In the genomic region with DNA sequence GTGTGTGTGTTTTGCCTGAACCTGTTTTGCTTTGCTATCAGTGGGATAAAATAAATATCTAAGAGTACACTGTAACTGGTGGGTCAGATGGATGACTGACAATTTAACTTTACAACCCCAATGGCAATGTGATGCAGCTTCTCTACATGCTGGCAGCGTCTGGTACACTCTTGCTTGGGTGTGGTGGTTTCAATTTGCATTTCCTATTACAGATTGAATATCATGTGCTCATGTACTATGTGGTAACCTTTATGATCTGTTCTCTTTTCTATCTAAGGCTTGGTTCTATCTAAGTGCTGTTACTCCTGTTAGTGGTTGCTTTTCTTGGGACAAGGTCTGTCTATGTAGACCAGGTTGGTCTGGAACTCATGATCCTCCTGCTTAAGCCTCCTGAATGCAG, we compare ENCODE assay signal across 25 mouse cellular contexts.
A peak's percentile ranks its signal among the peaks of the same experiment; 100 is the strongest.
DNase-seq lines count a peak whose midpoint lies in the region; ATAC-seq and TF ChIP-seq lines count a peak whose summit lies in the region.
"Had no signal": no experiment of that assay in that cellular context is flagged by ENCODE, and none has a peak within 500 bp of the region (broad histone marks: within the 10 kb centered on the region; RNA-seq: fewer than 3 reads in every experiment).

No protein-coding gene starts in this region.

- no peak overlapping the region for H3K4me2 ChIP-seq in intestine, postnatal 0 days (replicated peaks; ENCODE audit: low read depth)
- H3K4me2 ChIP-seq in intestine, embryonic 15.5 days (replicated peaks), result no peak overlapping the region
- H3K4me2 ChIP-seq: embryonic facial prominence, embryonic 13.5 days; embryonic facial prominence, embryonic 15.5 days; forebrain, embryonic 12.5 days had no signal

- H3K27me3 ChIP-seq in intestine, postnatal 0 days (replicated peaks; ENCODE audit: control insufficient read depth, insufficient read depth, low read length), result no peaks in the 10 kb centered on the region
- H3K27me3 ChIP-seq in intestine, embryonic 15.5 days (replicated peaks), result no peaks in the 10 kb centered on the region
- H3K27me3 ChIP-seq: CH12.LX; embryonic facial prominence, embryonic 13.5 days; embryonic facial prominence, embryonic 15.5 days; forebrain, embryonic 12.5 days; Patski had no signal

- H3K9me3 ChIP-seq in intestine, postnatal 0 days (ENCODE audit: control insufficient read depth), result no peaks in the 10 kb centered on the region
- H3K9me3 ChIP-seq in intestine, embryonic 15.5 days, result no peaks in the 10 kb centered on the region
- H3K9me3 ChIP-seq: embryonic facial prominence, embryonic 13.5 days; embryonic facial prominence, embryonic 15.5 days; forebrain, embryonic 10.5 days; forebrain, embryonic 12.5 days; G1E had no signal

- no peak overlapping the region for H3K27ac ChIP-seq in intestine, postnatal 0 days (ENCODE audit: low read depth, low read length)
- no peak overlapping the region for H3K27ac ChIP-seq in intestine, embryonic 15.5 days
- H3K27ac ChIP-seq: embryonic facial prominence, embryonic 13.5 days; embryonic facial prominence, embryonic 15.5 days; forebrain, embryonic 10.5 days; forebrain, embryonic 12.5 days had no signal

- no peaks in the 10 kb centered on the region for H3K4me1 ChIP-seq in intestine, postnatal 0 days (replicated peaks; ENCODE audit: control insufficient read depth, insufficient read depth, low read length)
- no peaks in the 10 kb centered on the region for H3K4me1 ChIP-seq in intestine, embryonic 15.5 days (replicated peaks)
- H3K4me1 ChIP-seq: embryonic facial prominence, embryonic 13.5 days; embryonic facial prominence, embryonic 15.5 days; forebrain, embryonic 10.5 days; forebrain, embryonic 12.5 days had no signal

- H3K9ac ChIP-seq in intestine, postnatal 0 days (ENCODE audit: low read depth, low read length), result no peak overlapping the region
- no peak overlapping the region for H3K9ac ChIP-seq in intestine, embryonic 15.5 days
- H3K9ac ChIP-seq: embryonic facial prominence, embryonic 13.5 days; embryonic facial prominence, embryonic 15.5 days; forebrain, embryonic 12.5 days had no signal

- ATAC-seq in intestine, postnatal 0 days, result 0 out of 2 replicates have a peak, but pooled peaks have one; percentile 22
- no peak for ATAC-seq in intestine, embryonic 15.5 days
- peak; percentile 56 for ATAC-seq in activated CD4-positive, CD25-positive, alpha-beta regulatory T cell, adult 4 months
- ATAC-seq: forebrain, embryonic 14.5 days; forebrain, embryonic 16.5 days; Patski had no signal

- TF ChIP-seq CTCF in intestine, postnatal 0 days (IDR thresholded peaks at IDR 0.05; ENCODE audit: low read depth), result no peak

- H3K36me3 ChIP-seq in intestine, postnatal 0 days (ENCODE audit: control insufficient read depth, insufficient read depth), result no peaks in the 10 kb centered on the region; the same call in 1 of the 2 replicates
- H3K36me3 ChIP-seq in intestine, embryonic 15.5 days, result no peaks in the 10 kb centered on the region
- H3K36me3 ChIP-seq: embryonic facial prominence, embryonic 15.5 days; forebrain, embryonic 10.5 days; forebrain, embryonic 12.5 days; G1E had no signal

- DNase-seq in cerebellum, postnatal 4 days (ENCODE audit: low spot score in 2 of 2), result no peak
- no peak for DNase-seq in right cerebral cortex, postnatal 14 days
- DNase-seq: adrenal gland, adult 8-10 months; adrenal gland, postnatal 14 days; adrenal gland, postnatal 36 days; B cell, adult 2 months; cerebellum, adult 11-12 months; cerebellum, adult 2 months; cerebellum, adult 9-10 months; cerebellum, postnatal 10 days; cerebellum, postnatal 25 days; embryo, embryonic 11 days had no signal

- no peak overlapping the region for H3K4me3 ChIP-seq in intestine, postnatal 0 days (ENCODE audit: low read depth, low read length)
- H3K4me3 ChIP-seq in intestine, embryonic 15.5 days (replicated peaks), result no peak overlapping the region
- H3K4me3 ChIP-seq: embryonic facial prominence, embryonic 13.5 days; embryonic facial prominence, embryonic 15.5 days; erythroblast, embryonic 14.5 days; forebrain, embryonic 10.5 days; forebrain, embryonic 12.5 days had no signal

- 35% methylated on average over 1 of the region's 1 CpGs for WGBS in intestine, postnatal 0 days
- 62% methylated on average over 1 of the region's 1 CpGs for WGBS in intestine, embryonic 15.5 days
